Mouse (Mus musculus): ENCODE measurements around the gene Pde1b. TPM values are rescaled to one million over a fixed set of nuclear protein-coding genes. Genes with fewer than 3 reads are reported as not detected.

Gene Pde1b
- polyA plus RNA-seq, 1 experiment: 25.7 TPM

- DNase-seq (ENCODE audit: low read depth in 1 of 2, low spot score in 2 of 2): no peak
- Histone ChIP-seq H3K27me3 (ENCODE audit: control insufficient read depth, insufficient read depth, low read length) (no peaks in the 10 kb centered on the region), H3K36me3 (ENCODE audit: control insufficient read depth, insufficient read depth, low read length) (peaks cover 4% of the 10 kb centered on the region), H3K4me3 (ENCODE audit: extremely low read depth, insufficient read depth, insufficient read length) (no peak overlapping the region), H3K4me1 (ENCODE audit: control insufficient read depth, insufficient read depth, insufficient read length) (peaks cover 11% of the 10 kb centered on the region), H3K27ac (ENCODE audit: insufficient read depth, low read length) (no peak overlapping the region)
- 81% methylated on average over 12 of the region's 12 CpGs for WGBS
- TF ChIP-seq POLR2A (IDR thresholded peaks at IDR 0.05; ENCODE audit: low read depth, low read length) (no peak), CTCF (IDR thresholded peaks at IDR 0.05; ENCODE audit: extremely low read depth, insufficient read depth, insufficient read length, insufficient replicate concordance) (no peak)
These were observed 826 bp downstream of the Pde1b start for GRCm38 (mm10) chr15:103503660-103504059.

- 90% methylated on average over 3 of the region's 3 CpGs for WGBS
- H3K27ac ChIP-seq (ENCODE audit: insufficient read depth, low read length): no peak overlapping the region
- TF ChIP-seq CTCF (IDR thresholded peaks at IDR 0.05; ENCODE audit: extremely low read depth, insufficient read depth, insufficient read length, insufficient replicate concordance): no peak
- no peak for TF ChIP-seq POLR2A (IDR thresholded peaks at IDR 0.05; ENCODE audit: low read depth, low read length)
- no peaks in the 10 kb centered on the region; the same call in 1 of the 2 replicates for H3K4me1 ChIP-seq (ENCODE audit: control insufficient read depth, insufficient read depth, insufficient read length)
- no peaks in the 10 kb centered on the region for H3K27me3 ChIP-seq (ENCODE audit: control insufficient read depth, insufficient read depth, low read length)
- no peak overlapping the region for H3K4me3 ChIP-seq (ENCODE audit: extremely low read depth, insufficient read depth, insufficient read length)
- DNase-seq (ENCODE audit: low read depth in 1 of 2, low spot score in 2 of 2): no peak
- peaks cover 4% of the 10 kb centered on the region for H3K36me3 ChIP-seq (ENCODE audit: control insufficient read depth, insufficient read depth, low read length)
These were observed 6.5 kb downstream of the Pde1b start for GRCm38 (mm10) chr15:103509317-103509716.

DNA sequence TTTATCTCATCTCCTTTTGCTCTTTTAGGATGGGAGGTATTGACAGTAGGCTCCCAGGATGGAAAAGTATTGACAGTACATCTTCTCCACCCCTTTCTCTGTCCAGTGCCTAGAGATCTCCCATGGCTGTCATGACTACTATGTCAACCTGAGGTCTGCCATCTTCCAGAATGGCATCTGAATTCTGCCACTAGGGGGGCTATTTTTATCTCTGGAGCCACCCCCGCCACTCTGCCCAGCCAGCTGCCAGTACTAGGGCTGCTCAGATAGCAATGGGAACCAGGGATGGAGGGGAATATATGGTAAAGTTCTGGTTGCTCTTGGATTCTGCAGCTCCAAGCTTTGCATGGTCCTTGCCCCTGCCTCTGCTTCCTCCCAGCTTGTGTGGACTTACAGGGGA, 8.8 kb downstream of the Pde1b start:
- TF ChIP-seq CTCF (IDR thresholded peaks at IDR 0.05; ENCODE audit: extremely low read depth, insufficient read depth, insufficient read length, insufficient replicate concordance): no peak
- no peak for TF ChIP-seq POLR2A (IDR thresholded peaks at IDR 0.05; ENCODE audit: low read depth, low read length)
- DNase-seq (ENCODE audit: low read depth in 1 of 2, low spot score in 2 of 2): no peak

DNA sequence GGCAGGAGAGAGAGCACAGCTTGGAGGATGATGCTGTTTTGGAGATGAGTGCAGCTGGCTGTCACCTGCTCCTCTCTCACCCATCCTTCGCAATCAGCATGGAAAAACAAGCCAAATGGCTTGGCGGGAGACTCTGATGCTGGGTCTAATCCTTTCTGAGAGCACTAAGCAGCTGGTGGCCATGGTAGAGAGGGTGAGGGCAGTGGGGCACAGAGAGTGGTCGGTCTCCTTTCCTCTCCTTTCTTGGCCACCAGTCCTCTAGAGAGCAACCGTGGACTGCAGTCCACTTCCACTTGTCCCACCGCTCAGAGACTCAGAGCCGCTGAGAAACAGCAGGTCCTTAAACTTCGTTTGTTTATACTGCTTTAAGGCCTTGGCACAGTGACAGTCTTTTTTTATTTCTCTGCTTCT, 10.8 kb downstream of the Pde1b start:
- no peak for TF ChIP-seq CTCF (IDR thresholded peaks at IDR 0.05; ENCODE audit: extremely low read depth, insufficient read depth, insufficient read length, insufficient replicate concordance)
- no peak for TF ChIP-seq POLR2A (IDR thresholded peaks at IDR 0.05; ENCODE audit: low read depth, low read length)

More for the DNA sequence above, 8.8 kb downstream of the Pde1b start:
- no peaks in the 10 kb centered on the region; the same call in 1 of the 2 replicates for H3K4me1 ChIP-seq (ENCODE audit: control insufficient read depth, insufficient read depth, insufficient read length)
- no peak overlapping the region for H3K27ac ChIP-seq (ENCODE audit: insufficient read depth, low read length)
- peaks cover 4% of the 10 kb centered on the region for H3K36me3 ChIP-seq (ENCODE audit: control insufficient read depth, insufficient read depth, low read length)
- 82% methylated on average over 1 of the region's 1 CpGs for WGBS
- no peak overlapping the region for H3K4me3 ChIP-seq (ENCODE audit: extremely low read depth, insufficient read depth, insufficient read length)
- H3K27me3 ChIP-seq (ENCODE audit: control insufficient read depth, insufficient read depth, low read length): no peaks in the 10 kb centered on the region

GRCm38 (mm10) chr15:103514119-103514518, 11.3 kb downstream of the Pde1b start:
- no peaks in the 10 kb centered on the region; the same call in 1 of the 2 replicates for H3K4me1 ChIP-seq (ENCODE audit: control insufficient read depth, insufficient read depth, insufficient read length)
- H3K27me3 ChIP-seq (ENCODE audit: control insufficient read depth, insufficient read depth, low read length): no peaks in the 10 kb centered on the region
- peaks cover 4% of the 10 kb centered on the region; the same call in 1 of the 2 replicates for H3K36me3 ChIP-seq (ENCODE audit: control insufficient read depth, insufficient read depth, low read length)
- no peak overlapping the region for H3K27ac ChIP-seq (ENCODE audit: insufficient read depth, low read length)
- DNase-seq (ENCODE audit: low read depth in 1 of 2, low spot score in 2 of 2): peak in 1 of 2 experiments; percentile 29
- TF ChIP-seq POLR2A (IDR thresholded peaks at IDR 0.05; ENCODE audit: low read depth, low read length) (no peak), CTCF (IDR thresholded peaks at IDR 0.05; ENCODE audit: extremely low read depth, insufficient read depth, insufficient read length, insufficient replicate concordance) (no peak)
- H3K4me3 ChIP-seq (ENCODE audit: extremely low read depth, insufficient read depth, insufficient read length): peak overlapping the region; percentile 17; the same call in 1 of the 2 replicates
- 17% methylated on average over 10 of the region's 10 CpGs for WGBS

More for the DNA sequence above, 10.8 kb downstream of the Pde1b start:
- 53% methylated on average over 7 of the region's 7 CpGs for WGBS
- Histone ChIP-seq H3K27me3 (ENCODE audit: control insufficient read depth, insufficient read depth, low read length) (no peaks in the 10 kb centered on the region), H3K36me3 (ENCODE audit: control insufficient read depth, insufficient read depth, low read length) (peaks cover 4% of the 10 kb centered on the region), H3K27ac (ENCODE audit: insufficient read depth, low read length) (no peak overlapping the region), H3K4me1 (ENCODE audit: control insufficient read depth, insufficient read depth, insufficient read length) (no peaks in the 10 kb centered on the region; the same call in 1 of the 2 replicates), H3K4me3 (ENCODE audit: extremely low read depth, insufficient read depth, insufficient read length) (no peak overlapping the region)
- DNase-seq (ENCODE audit: low read depth in 1 of 2, low spot score in 2 of 2): no peak

DNA sequence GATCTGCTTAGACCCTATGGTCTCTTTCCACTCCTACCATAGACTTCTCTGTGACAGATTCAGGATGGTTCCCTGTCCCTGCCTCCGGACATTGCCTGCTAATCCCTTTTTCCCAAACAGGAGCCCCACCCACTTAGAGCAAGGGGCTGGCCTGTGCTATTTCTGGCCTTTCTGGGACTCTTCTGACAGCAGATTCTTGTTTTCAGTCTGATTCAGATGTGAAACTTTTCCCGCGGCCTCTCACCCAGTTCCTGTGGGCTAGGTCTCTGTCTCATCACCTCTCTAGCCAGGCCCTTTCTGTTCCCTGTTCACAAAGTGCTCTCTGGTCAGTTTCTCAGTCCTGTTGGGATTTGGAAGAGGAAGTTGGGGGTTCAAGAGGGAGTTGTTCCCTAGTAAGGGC, 12.1 kb downstream of the Pde1b start:
- TF ChIP-seq CTCF (IDR thresholded peaks at IDR 0.05; ENCODE audit: extremely low read depth, insufficient read depth, insufficient read length, insufficient replicate concordance): no peak
- no peak for TF ChIP-seq POLR2A (IDR thresholded peaks at IDR 0.05; ENCODE audit: low read depth, low read length)

GRCm38 (mm10) chr15:103518600-103519385, 16.0 kb downstream of the Pde1b start:
- no peaks in the 10 kb centered on the region; the same call in 1 of the 2 replicates for H3K4me1 ChIP-seq (ENCODE audit: control insufficient read depth, insufficient read depth, insufficient read length)
- H3K27ac ChIP-seq (ENCODE audit: insufficient read depth, low read length): no peak overlapping the region
- H3K36me3 ChIP-seq (ENCODE audit: control insufficient read depth, insufficient read depth, low read length): peaks cover 6% of the 10 kb centered on the region
- TF ChIP-seq CTCF (IDR thresholded peaks at IDR 0.05; ENCODE audit: extremely low read depth, insufficient read depth, insufficient read length, insufficient replicate concordance): no peak
- no peak for TF ChIP-seq POLR2A (IDR thresholded peaks at IDR 0.05; ENCODE audit: low read depth, low read length)
- no peaks in the 10 kb centered on the region for H3K27me3 ChIP-seq (ENCODE audit: control insufficient read depth, insufficient read depth, low read length)
- no peak for DNase-seq (ENCODE audit: low read depth in 1 of 2, low spot score in 2 of 2)
- no peak overlapping the region for H3K4me3 ChIP-seq (ENCODE audit: extremely low read depth, insufficient read depth, insufficient read length)
- 78% methylated on average over 5 of the region's 5 CpGs for WGBS

More for the DNA sequence above, 12.1 kb downstream of the Pde1b start:
- no peaks in the 10 kb centered on the region; the same call in 1 of the 2 replicates for H3K4me1 ChIP-seq (ENCODE audit: control insufficient read depth, insufficient read depth, insufficient read length)
- WGBS: 70% methylated on average over 3 of the region's 3 CpGs
- no peak overlapping the region for H3K27ac ChIP-seq (ENCODE audit: insufficient read depth, low read length)
- DNase-seq (ENCODE audit: low read depth in 1 of 2, low spot score in 2 of 2): no peak
- H3K36me3 ChIP-seq (ENCODE audit: control insufficient read depth, insufficient read depth, low read length): no peaks in the 10 kb centered on the region
- no peak overlapping the region for H3K4me3 ChIP-seq (ENCODE audit: extremely low read depth, insufficient read depth, insufficient read length)
- no peaks in the 10 kb centered on the region for H3K27me3 ChIP-seq (ENCODE audit: control insufficient read depth, insufficient read depth, low read length)
